In genomic region chr2:32288371-32288931, GRCm38 (mm10) we compare ENCODE assay signal across 8 mouse cellular contexts. TPM values are rescaled to one million over a fixed set of nuclear protein-coding genes. Genes with fewer than 3 reads are reported as not detected.
DNase-seq lines count a peak whose midpoint lies in the region; ATAC-seq and TF ChIP-seq lines count a peak whose summit lies in the region.

No protein-coding gene starts in this region.

- no peak for TF ChIP-seq POLR2A in bone marrow macrophage, adult 2 months (IDR thresholded peaks at IDR 0.05; ENCODE audit: borderline replicate concordance, low read depth, low read length)
- TF ChIP-seq POLR2A in small intestine, adult 2 months (IDR thresholded peaks at IDR 0.05; ENCODE audit: low read depth, low read length), result no peak

- no peaks in the 10 kb centered on the region for H3K9me3 ChIP-seq in heart, embryonic 15.5 days (replicated peaks)
- no peaks in the 10 kb centered on the region for H3K9me3 ChIP-seq in lung, embryonic 14.5 days (ENCODE audit: low read depth, low read length)

- peaks cover 26% of the 10 kb centered on the region for H3K36me3 ChIP-seq in heart, embryonic 15.5 days
- peaks cover 41% of the 10 kb centered on the region for H3K36me3 ChIP-seq in lung, embryonic 14.5 days (ENCODE audit: insufficient read depth)
- peaks cover 15% of the 10 kb centered on the region for H3K36me3 ChIP-seq in small intestine, adult 2 months (ENCODE audit: control insufficient read depth, insufficient read depth, low read length)

- H3K4me1 ChIP-seq in bone marrow macrophage, adult 2 months (ENCODE audit: control insufficient read depth, insufficient read depth, low read length), result peaks cover 10% of the 10 kb centered on the region
- H3K4me1 ChIP-seq in heart, embryonic 15.5 days (replicated peaks), result peaks cover 32% of the 10 kb centered on the region
- H3K4me1 ChIP-seq in lung, embryonic 14.5 days (ENCODE audit: insufficient read depth), result peaks cover 7% of the 10 kb centered on the region
- H3K4me1 ChIP-seq in small intestine, adult 2 months (ENCODE audit: control insufficient read depth, insufficient read depth, insufficient read length, low read length), result peaks cover 5% of the 10 kb centered on the region

- peak overlapping the region; percentile 85 for H3K4me2 ChIP-seq in heart, embryonic 15.5 days
- peak overlapping the region; percentile 73 for H3K4me2 ChIP-seq in lung, embryonic 14.5 days

- peak overlapping the region; percentile 93 for H3K4me3 ChIP-seq in bone marrow macrophage, adult 2 months (ENCODE audit: insufficient read depth, low read length)
- peak overlapping the region; percentile 95 for H3K4me3 ChIP-seq in heart, embryonic 15.5 days
- peak overlapping the region; percentile 82 for H3K4me3 ChIP-seq in lung, embryonic 14.5 days (ENCODE audit: low read depth, low read length)
- H3K4me3 ChIP-seq in small intestine, adult 2 months (ENCODE audit: low read depth, low read length), result peak overlapping the region; percentile 75

- no peaks in the 10 kb centered on the region for H3K27me3 ChIP-seq in heart, embryonic 15.5 days
- H3K27me3 ChIP-seq in lung, embryonic 14.5 days (ENCODE audit: insufficient read depth, low read length), result no peaks in the 10 kb centered on the region
- no peaks in the 10 kb centered on the region for H3K27me3 ChIP-seq in small intestine, adult 2 months (ENCODE audit: control insufficient read depth, insufficient read depth, low read length)

- WGBS in heart, embryonic 15.5 days, result under 1% methylated on average over 29 of the region's 29 CpGs
- WGBS in lung, embryonic 14.5 days, result under 1% methylated on average over 29 of the region's 29 CpGs
- WGBS in small intestine, adult 2 months, result under 1% methylated on average over 29 of the region's 29 CpGs

- H3K9ac ChIP-seq in heart, embryonic 15.5 days, result peak overlapping the region; percentile 89
- peak overlapping the region; percentile 70 for H3K9ac ChIP-seq in lung, embryonic 14.5 days

- ATAC-seq in heart, embryonic 15.5 days (replicated peaks; ENCODE audit: insufficient number of reproducible peaks, insufficient read depth, low FRiP score, low read depth), result peak; percentile 41
- ATAC-seq in lung, embryonic 14.5 days (ENCODE audit: insufficient read depth), result peak; percentile 67
- no peak for ATAC-seq in frontal cortex, adult (ENCODE audit: low TSS enrichment)

- no peak for TF ChIP-seq CTCF in bone marrow macrophage, adult 2 months (IDR thresholded peaks at IDR 0.05; ENCODE audit: low read depth, low read length)
- no peak for TF ChIP-seq CTCF in lung, embryonic 14.5 days (IDR thresholded peaks at IDR 0.05; ENCODE audit: low read depth)
- no peak for TF ChIP-seq CTCF in small intestine, adult 2 months (IDR thresholded peaks at IDR 0.05; ENCODE audit: extremely low read depth, insufficient read length, insufficient replicate concordance, low read depth, low read length)

- peak; percentile 57 for DNase-seq in kidney, adult 9 months
- no peak for DNase-seq in kidney, adult 18-20 months
- DNase-seq in lung, embryonic 14.5 days, result peak; percentile 65
- no peak for DNase-seq in adrenal gland, postnatal 36 days

- peak overlapping the region; percentile 41 for H3K27ac ChIP-seq in bone marrow macrophage, adult 2 months (ENCODE audit: insufficient read depth, low read depth, low read length)
- H3K27ac ChIP-seq in heart, embryonic 15.5 days, result peak overlapping the region; percentile 85
- H3K27ac ChIP-seq in lung, embryonic 14.5 days (ENCODE audit: low read depth), result peak overlapping the region; percentile 48
- H3K27ac ChIP-seq in small intestine, adult 2 months (ENCODE audit: insufficient read depth, low read depth, low read length), result peak overlapping the region; percentile 14

RNA-seq across cellular contexts. Expression of gene Swi5, which starts 0.6 kb away (rescaled TPM):
- 168 and 170 TPM in 2 replicates for polyA plus RNA-seq in bone marrow macrophage, adult 2 months (2012; ENCODE audit: insufficient read depth, insufficient read length, missing spikeins)
- 275 and 299 TPM in 2 replicates for polyA plus RNA-seq in heart, embryonic 15.5 days (2015; fragmentation: Nextera tagmentation; extraction: Ambion mirVana)
- polyA plus RNA-seq in lung, embryonic 14.5 days (2014; fragmentation: Nextera tagmentation; extraction: Ambion mirVana), result 205 and 220 TPM in 2 replicates
- polyA plus RNA-seq in small intestine, adult 2 months (2012; rRNA removed), result 44.8 and 65.3 TPM in 2 replicates
- total RNA-seq in adrenal gland, postnatal 36 days (2021), result 100 to 1,000 TPM; 289 to 304 TPM

RNA-seq across cellular contexts. Expression of gene Golga2, which starts 1.3 kb away (rescaled TPM):
- polyA plus RNA-seq in bone marrow macrophage, adult 2 months (2012; ENCODE audit: insufficient read depth, insufficient read length, missing spikeins), result 44.9 and 47.3 TPM in 2 replicates
- 21.7 and 26.4 TPM in 2 replicates for polyA plus RNA-seq in heart, embryonic 15.5 days (2015; fragmentation: Nextera tagmentation; extraction: Ambion mirVana)
- 24.0 and 25.2 TPM in 2 replicates for polyA plus RNA-seq in lung, embryonic 14.5 days (2014; fragmentation: Nextera tagmentation; extraction: Ambion mirVana)
- polyA plus RNA-seq in small intestine, adult 2 months (2012; rRNA removed), result 21.7 and 37.4 TPM in 2 replicates
- 10 to 100 TPM; 73.0 to 74.2 TPM for total RNA-seq in adrenal gland, postnatal 36 days (2021)

RNA-seq across cellular contexts. Expression of gene Uck1, which starts 28.5 kb away (rescaled TPM):
- 28.7 and 32.9 TPM in 2 replicates for polyA plus RNA-seq in bone marrow macrophage, adult 2 months (2012; ENCODE audit: insufficient read depth, insufficient read length, missing spikeins)
- 32.9 and 49.0 TPM in 2 replicates for polyA plus RNA-seq in heart, embryonic 15.5 days (2015; fragmentation: Nextera tagmentation; extraction: Ambion mirVana)
- polyA plus RNA-seq in lung, embryonic 14.5 days (2014; fragmentation: Nextera tagmentation; extraction: Ambion mirVana), result 58.6 and 63.6 TPM in 2 replicates
- 39.0 and 64.9 TPM in 2 replicates for polyA plus RNA-seq in small intestine, adult 2 months (2012; rRNA removed)
- 100 to 1,000 TPM; 118 to 120 TPM for total RNA-seq in adrenal gland, postnatal 36 days (2021)

RNA-seq across cellular contexts. Expression of gene Pomt1, which starts 52.1 kb away (rescaled TPM):
- polyA plus RNA-seq in bone marrow macrophage, adult 2 months (2012; ENCODE audit: insufficient read depth, insufficient read length, missing spikeins), result 21.1 and 23.3 TPM in 2 replicates
- polyA plus RNA-seq in heart, embryonic 15.5 days (2015; fragmentation: Nextera tagmentation; extraction: Ambion mirVana), result 15.4 and 18.0 TPM in 2 replicates
- polyA plus RNA-seq in lung, embryonic 14.5 days (2014; fragmentation: Nextera tagmentation; extraction: Ambion mirVana), result 19.4 and 21.6 TPM in 2 replicates
- 11.0 and 18.4 TPM in 2 replicates for polyA plus RNA-seq in small intestine, adult 2 months (2012; rRNA removed)
- 10 to 100 TPM; 32.2 to 37.5 TPM for total RNA-seq in adrenal gland, postnatal 36 days (2021)

Comparison
In these comparisons a context has a peak if more than half of its experiments do, and no peak if none do; other contexts are left out.
1. DNase-seq: peak in kidney, adult 9 months (single experiment) and lung, embryonic 14.5 days (single experiment); none in kidney, adult 18-20 months (single experiment) and adrenal gland, postnatal 36 days (0 of 2).
2. H3K27ac ChIP-seq: peak in every context shown above with its lines; median percentile 85 in heart, embryonic 15.5 days; 48 in lung, embryonic 14.5 days; 41 in bone marrow macrophage, adult 2 months; 14 in small intestine, adult 2 months.
3. Peak in every context shown above with its lines, with median percentiles within 50 percentile points of each other: H3K4me3 ChIP-seq.